Mouse (Mus musculus) T-helper 2 cell (primary cell): ENCODE measurements at regions not wholly inside any gene's neighbourhood (a gene's known extent, or its start where the extent isn't known, plus 50 kb on each side); places are given as distances from the start of the nearest gene placed in this dataset.

ENCODE experiments used
- in situ Hi-C: fragments of 300-600 bp; cut with MboI, MseI; formaldehyde crosslinking; loops from one replicate; pipeline ENCODE4 v1.15.1; 2025; ENCODE audit warnings: high pct_unique_total_duplicates

GRCm38 (mm10) chr15:53399663-53400553, 484.8 kb upstream of the Gm7489 start:
- in situ Hi-C loops = loop anchor here (25.0 kb wide), 1 partner anchor 287 kb away; no protein-coding TSS in a partner anchor

GRCm38 (mm10) chr15:53400554-53400846, 484.2 kb upstream of the Gm7489 start:
- in situ Hi-C loops = no loop called here
